Mouse (Mus musculus): ENCODE data around the gene Ncoa1. TPM values are rescaled to one million over a fixed set of nuclear protein-coding genes. Genes with fewer than 3 reads are reported as not detected.
"Not testable (repeated sequence)": the region's sequence is repeated elsewhere in the genome, so short reads cannot be mapped to it uniquely, and the experiment has no call there.

Ncoa1 gene
- total RNA-seq, 1 experiment from 2014 or later = 50.9 TPM

DNA sequence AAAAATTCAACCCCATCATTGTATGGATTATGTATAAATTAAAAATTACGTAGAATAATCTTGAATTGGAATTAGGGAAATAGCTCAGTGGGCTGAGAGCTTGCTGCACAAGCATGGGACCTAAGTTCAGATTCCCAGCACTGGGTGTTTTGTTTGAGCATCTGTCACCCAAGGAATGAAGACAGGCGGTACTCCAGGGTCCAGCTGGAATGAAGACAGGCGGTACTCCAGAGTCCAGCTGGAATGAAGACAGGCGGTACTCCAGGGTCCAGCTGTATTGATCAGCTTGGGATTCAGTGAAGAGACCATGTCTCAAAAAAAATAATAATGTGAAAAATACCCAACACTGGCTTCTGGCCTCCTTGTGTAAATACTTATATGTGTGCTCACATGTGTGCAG, 58.2 kb downstream of the Ncoa1 start:
- no peak for ATAC-seq (ENCODE audit: extremely low read depth, insufficient number of reproducible peaks, low FRiP score, poor library complexity, severe bottlenecking)

DNA sequence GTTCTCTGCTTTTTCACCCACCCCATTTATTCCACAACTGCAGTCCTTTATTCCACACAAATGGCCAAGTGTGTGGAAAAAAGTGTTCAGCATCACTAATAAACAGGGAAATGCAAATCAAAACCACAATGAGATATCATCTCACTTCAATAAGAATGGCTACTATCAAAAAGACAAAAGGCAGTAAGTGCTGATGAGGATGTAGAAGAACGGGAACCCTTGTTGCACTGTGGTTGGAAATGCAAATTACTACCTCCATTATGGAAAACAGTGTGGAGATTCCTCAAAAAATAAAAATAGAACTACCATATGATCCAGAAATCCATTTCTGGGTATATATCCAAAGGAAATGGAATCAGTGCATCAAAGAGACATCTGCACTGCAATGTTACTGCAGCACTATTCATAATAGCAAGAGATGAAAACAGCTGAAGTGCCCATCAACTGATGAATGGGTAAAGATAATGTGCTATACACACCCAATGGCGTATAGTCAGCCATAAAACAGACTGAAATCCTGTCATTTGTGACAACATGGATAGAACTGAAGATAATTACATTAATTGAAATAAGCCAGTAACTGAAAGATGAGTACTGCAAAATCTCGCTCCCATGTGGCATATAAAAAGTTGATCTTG, 59.2 kb downstream of the Ncoa1 start:
- ATAC-seq (ENCODE audit: extremely low read depth, insufficient number of reproducible peaks, low FRiP score, poor library complexity, severe bottlenecking) = no peak

DNA sequence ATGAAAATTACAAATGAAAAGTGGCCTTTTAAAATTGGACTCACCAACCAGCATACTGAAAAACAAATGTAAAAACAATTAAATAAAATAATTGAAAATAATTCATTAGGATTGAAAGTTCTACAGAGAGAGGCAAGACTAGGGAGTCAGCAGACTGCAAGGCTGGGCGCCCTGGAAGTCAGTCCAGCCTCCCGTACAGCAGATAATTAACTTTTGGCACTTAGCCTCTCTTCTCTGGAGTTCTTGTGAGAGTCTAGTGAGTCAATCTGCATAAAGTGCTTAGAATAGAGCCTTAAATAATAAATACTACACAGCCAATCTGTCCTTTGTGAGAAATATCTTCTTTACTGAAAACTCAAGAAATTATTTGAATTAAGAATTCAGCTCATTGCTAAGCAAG, 69.9 kb downstream of the Ncoa1 start:
- no peak for ATAC-seq (ENCODE audit: extremely low read depth, insufficient number of reproducible peaks, low FRiP score, poor library complexity, severe bottlenecking)

DNA sequence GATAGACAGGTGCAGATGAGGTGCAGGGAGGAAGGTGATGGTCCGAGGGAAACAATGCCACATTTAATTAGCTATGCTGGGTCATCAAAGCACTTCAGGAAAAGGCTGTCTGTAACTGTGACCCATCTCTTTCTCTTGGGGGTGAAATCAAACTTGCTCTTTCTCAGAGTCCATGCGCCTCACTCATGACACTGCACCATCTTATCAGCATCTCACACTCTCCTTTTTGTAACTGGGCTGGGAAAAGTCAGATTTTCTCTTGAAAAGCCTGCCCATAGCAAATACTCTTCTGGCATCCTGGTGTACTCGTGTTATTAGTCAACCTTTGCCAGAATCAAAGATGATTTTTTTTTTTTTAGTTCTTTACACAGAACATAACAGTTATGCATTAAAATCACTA, 70.8 kb downstream of the Ncoa1 start:
- ATAC-seq (ENCODE audit: extremely low read depth, insufficient number of reproducible peaks, low FRiP score, poor library complexity, severe bottlenecking) = no peak

DNA sequence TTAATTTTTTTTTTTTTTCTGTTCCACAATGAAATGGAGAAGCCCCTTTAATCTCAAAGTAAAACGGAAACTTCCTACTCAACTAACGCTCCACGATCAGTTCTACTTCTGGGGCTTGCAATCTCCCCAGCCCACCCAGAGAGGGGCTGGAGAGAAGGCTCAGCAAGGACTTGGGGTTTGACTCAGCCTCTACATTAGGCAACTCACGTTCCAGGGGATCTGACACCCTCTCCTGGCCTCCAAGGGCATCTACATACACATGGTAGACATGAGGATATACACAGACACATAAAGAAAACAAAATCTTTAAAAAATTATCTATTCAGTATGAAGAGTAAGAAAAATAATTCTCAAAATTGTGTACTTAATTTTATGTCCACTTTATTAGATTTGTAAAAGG, 73.8 kb downstream of the Ncoa1 start:
- ATAC-seq (ENCODE audit: extremely low read depth, insufficient number of reproducible peaks, low FRiP score, poor library complexity, severe bottlenecking) = no peak

DNA sequence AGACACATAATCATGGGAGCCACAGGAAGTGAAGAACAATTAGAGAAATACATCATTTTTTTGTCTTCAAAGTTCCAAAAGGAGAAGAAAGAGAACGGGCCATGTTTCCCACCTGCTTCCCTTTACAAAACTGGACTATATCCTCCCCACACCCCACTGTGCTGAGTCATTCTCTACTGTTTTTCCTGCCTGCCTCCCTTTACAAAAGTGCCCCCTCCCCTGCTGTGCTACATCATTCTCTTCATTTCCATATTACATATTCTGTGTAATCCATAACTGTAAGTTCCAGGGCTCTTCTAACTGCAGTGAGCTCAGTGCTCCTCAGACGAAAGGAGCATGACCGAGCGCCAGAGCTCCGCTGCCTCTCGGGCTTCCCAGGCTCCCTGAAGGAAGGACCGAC, 80.8 kb downstream of the Ncoa1 start:
- ATAC-seq (ENCODE audit: extremely low read depth, insufficient number of reproducible peaks, low FRiP score, poor library complexity, severe bottlenecking) = no peak

DNA sequence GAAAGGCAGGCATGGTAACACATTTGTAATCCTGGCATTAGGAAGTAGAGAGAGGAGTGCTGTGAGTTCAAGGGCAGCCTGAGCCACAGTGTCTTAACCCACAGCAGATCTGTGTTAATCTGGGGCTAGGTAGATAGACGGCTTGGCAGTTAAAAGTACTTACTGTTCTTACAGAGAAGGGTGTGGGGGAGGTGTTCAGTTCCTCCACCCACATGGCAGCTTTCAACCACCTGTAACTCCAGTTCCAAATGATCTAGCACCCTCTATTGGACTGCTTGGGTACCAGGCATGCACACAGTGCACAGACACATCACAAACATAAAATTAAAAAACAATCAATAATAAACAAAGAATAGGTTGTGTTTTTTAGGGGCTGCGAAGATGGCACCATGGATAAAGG, 84.4 kb downstream of the Ncoa1 start:
- ATAC-seq (ENCODE audit: extremely low read depth, insufficient number of reproducible peaks, low FRiP score, poor library complexity, severe bottlenecking) = no peak

DNA sequence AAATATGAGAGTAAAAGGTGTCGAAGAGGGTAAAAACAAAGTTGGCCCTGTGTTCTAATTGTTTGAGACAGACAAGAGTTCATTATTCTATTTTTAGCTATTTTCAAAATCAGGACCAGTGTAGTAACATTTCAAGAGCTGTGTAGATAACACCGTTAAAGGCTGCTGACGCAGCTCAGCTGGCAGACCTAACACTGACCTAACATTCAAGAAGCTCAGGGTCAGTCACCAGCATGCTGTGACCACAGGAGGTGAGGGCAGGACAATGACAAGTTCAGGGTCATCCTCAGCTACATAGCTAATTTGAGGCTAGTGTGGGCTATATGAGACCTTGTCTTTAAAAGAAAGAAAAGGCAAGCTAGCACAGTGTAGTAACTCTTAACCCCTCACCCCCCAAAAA, 84.9 kb downstream of the Ncoa1 start:
- ATAC-seq (ENCODE audit: extremely low read depth, insufficient number of reproducible peaks, low FRiP score, poor library complexity, severe bottlenecking) = no peak

DNA sequence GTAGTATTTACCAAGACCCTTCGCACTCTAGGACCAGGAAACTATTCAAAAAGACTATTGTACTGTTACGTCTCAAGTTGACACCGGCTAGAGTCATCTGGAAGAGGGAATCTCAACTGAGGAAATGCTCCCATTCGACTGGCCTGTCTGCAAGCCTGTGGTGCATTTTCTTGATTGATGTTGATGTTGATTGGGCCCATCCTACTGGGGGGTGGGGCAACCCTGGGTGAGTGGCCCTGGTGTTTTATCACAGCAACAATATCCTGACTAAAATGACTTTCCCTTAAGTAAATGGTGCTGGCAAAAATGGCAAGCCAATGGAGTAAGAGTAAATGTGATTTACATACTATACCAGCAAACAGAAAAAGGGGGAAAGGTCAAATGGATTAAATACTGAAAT, 85.7 kb downstream of the Ncoa1 start:
- no peak for ATAC-seq (ENCODE audit: extremely low read depth, insufficient number of reproducible peaks, low FRiP score, poor library complexity, severe bottlenecking)

DNA sequence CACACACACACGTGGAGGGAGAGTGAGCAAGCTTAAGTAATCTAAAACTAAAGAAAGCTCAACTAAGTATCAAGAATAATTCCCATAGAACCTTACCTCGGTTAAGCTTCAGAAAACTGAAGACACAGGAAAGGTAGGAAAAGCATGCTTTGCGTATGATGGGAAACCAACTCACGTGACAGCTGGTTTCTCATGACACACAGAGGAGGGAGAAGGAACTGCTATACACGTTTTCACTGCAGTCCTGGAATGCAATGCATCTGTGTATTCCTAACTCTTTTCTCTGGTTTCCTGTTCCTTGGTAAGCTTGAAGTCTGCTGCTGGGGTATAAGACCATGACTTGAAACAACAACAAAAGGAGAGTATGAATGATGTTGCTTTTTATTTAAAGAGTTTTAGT, 86.3 kb downstream of the Ncoa1 start:
- no peak for ATAC-seq (ENCODE audit: extremely low read depth, insufficient number of reproducible peaks, low FRiP score, poor library complexity, severe bottlenecking)

DNA sequence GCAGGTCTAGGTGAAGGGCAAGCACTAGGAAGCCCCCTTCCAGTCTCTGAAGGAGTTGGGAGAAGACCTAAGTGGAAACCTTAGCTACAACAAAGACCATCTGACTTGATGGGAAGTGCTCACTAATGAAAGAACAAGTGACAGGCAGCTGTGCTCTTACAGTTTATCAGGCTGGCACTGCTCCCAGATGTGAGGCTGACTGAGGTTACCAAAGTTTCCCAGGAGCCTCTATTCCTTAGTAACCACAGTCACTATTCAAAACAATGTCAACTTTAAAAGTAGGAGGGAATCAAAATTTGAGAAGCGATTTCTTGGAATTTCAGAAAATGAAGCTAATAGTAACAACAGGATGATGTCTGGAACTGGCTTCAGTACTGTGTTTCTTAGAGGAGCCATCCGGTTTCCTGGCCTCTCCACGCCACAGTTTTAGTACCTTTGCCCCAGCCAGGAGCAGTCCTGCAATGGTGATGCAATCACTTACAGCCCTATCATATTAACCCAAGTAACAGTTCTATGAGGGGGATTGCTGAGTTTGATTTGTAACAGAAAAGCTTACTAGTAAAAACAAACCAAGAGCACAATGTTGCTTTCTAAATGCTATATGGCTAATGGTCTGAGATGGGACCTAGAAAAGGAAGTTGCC, 90.8 kb downstream of the Ncoa1 start:
- ATAC-seq (ENCODE audit: extremely low read depth, insufficient number of reproducible peaks, low FRiP score, poor library complexity, severe bottlenecking) = no peak

DNA sequence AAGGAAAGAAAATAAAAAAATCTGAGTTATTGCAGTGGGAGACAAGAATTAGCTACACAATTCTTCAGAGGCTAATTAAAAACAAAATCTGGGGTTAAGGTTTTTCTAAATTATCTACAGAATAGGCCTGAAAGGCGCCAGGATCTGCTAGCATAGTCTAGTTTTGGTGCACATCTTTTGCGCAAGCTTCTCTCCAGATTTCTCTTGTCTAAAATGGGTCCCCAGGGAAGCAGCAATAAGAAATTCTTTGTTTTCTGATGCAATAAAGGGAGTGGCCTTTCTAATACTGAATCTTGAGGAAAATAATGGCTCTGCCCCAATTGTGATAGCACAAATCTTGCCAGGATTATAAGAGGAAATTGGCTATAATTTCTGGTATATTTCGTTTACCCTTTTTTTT, 93.9 kb downstream of the Ncoa1 start:
- ATAC-seq (ENCODE audit: extremely low read depth, insufficient number of reproducible peaks, low FRiP score, poor library complexity, severe bottlenecking) = no peak

DNA sequence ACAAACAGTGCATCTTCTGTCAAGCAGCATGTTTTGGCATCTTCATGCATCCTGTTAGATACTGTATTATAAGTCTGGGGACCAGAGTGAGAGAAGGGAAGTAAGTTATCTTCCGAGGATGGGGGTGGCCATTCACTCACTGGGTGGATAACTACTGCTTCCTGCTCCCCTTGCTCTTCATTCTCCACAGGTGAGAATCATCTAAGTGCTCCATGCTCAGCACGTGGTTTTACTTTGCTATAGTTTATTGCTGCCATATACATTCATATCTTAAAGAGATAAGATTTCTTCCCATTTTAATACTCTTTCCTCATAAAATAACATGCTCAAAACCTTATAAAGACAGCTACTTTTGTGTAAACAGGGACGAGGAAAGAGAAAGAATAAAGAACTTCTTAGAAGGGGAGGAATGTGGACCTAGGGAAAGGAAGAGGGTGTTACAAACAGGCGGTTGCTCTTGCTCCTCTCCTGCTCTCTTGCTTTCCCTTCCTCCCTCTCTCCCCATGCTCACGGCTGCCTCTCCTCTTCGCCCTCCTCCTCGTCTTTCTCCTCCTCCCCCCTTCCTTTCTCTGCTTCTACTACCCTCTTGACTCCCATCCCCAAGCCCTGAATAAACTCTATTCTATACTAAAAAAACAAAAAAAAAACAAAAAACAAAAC, 97.6 kb downstream of the Ncoa1 start:
- ATAC-seq (ENCODE audit: extremely low read depth, insufficient number of reproducible peaks, low FRiP score, poor library complexity, severe bottlenecking) = no peak

DNA sequence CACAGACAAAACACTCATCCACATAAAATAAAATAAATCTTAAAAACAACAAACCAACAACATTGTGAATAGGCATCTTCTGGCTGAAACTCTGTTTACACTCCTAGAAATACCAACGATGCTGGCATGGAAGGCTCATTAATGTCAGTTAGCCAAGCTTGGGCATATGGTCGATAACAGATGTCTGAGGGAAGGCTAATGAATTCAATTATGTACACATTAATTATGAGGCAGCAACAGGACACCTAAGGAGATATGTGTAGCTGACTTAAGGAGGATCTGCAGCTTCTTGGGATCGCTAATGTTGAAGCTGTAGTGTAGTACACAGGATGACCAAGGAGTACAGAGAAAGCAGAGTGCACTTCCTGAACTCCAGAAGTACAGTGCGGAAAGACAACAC, 100.5 kb downstream of the Ncoa1 start:
- ATAC-seq (ENCODE audit: extremely low read depth, insufficient number of reproducible peaks, low FRiP score, poor library complexity, severe bottlenecking) = no peak

DNA sequence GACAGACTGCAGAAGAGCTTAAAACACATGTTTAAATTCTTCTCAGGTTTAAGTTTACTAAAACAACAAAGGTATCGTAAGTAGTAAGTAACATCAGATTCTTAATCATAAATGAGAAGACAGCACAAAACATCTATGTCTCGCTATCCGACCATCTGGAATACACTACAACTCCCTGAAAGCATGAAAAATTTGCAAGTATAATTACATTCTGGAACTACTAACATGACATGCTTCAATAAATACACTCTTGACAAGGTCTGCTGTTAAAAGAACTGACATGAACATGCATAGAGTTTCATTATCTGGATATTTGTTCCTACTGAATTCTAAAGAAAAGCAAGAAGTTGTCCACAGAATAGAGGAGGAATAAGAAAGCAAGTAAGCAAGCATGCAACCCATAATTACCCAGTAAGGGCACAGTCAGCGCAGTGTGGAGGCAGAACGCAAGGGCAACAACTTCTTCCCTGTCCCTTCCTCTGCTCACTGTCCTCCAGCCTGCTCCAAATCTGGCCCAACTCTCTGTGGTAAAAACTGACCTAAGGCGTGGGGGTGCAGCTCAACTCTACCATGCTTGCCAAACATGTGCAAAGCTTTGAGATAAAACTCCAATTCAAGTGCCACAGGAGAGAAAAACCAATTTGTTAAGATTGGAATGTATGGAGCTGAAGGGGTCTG, 102.0 kb downstream of the Ncoa1 start:
- no peak for ATAC-seq (ENCODE audit: extremely low read depth, insufficient number of reproducible peaks, low FRiP score, poor library complexity, severe bottlenecking)

DNA sequence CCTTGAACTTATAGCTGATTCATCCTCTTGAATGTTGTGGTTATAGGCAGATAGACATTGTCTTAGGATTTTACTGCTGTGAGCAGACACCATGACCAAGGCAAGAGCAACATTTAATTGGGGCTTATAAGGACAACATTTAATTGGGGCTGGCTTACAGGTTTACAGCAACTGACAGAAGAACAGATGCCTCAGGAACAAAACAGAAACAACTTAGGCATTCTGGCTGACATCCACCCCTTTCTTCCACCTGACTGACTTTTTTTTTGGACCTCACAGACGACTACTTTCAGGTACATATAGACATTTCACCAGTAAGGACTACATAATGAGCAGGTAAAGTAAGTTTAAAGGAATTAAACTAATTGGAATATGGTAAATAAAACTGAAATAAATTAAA, 105.6 kb downstream of the Ncoa1 start:
- no peak for ATAC-seq (ENCODE audit: extremely low read depth, insufficient number of reproducible peaks, low FRiP score, poor library complexity, severe bottlenecking)

DNA sequence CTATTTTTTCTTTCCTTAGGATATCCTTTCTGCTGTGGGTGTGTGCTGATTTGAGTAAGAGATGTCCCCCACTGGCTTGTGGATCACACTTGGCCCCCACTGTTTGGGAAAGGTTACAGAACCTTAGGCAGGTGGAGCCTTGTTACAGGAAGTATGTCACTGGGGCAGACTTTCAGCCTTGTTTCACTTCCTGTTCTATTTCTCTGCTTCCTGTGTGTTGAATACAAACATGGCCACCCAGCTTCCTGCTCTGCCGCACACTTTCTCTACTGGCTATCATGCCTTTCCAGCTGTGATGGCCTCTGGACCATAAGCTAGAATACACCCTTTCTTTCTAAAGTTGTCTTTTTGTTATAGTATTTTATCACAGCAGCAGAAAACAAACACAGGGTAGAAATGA, 111.0 kb downstream of the Ncoa1 start:
- peak; percentile 84 for ATAC-seq (ENCODE audit: extremely low read depth, insufficient number of reproducible peaks, low FRiP score, poor library complexity, severe bottlenecking)

DNA sequence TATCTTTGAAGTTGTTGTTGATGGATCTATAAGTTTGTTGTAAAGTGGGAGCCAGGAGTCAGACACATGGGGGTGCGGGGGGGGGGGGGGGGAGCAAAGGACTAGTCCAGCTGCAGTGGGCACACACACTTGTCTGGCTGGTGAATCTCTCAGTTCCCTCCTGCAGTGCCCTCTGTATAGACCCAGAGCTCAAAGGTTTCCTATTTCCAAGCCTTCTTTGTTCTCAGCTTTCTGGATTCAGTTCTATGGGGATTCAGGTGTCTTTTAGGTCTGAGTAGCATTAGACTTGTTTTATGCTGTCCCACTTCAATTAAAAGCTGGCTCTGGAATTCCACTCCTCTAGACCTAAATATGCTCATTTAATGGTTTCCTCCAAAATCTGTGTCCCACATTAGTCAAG, 117.5 kb downstream of the Ncoa1 start:
- ATAC-seq (ENCODE audit: extremely low read depth, insufficient number of reproducible peaks, low FRiP score, poor library complexity, severe bottlenecking) = no peak

DNA sequence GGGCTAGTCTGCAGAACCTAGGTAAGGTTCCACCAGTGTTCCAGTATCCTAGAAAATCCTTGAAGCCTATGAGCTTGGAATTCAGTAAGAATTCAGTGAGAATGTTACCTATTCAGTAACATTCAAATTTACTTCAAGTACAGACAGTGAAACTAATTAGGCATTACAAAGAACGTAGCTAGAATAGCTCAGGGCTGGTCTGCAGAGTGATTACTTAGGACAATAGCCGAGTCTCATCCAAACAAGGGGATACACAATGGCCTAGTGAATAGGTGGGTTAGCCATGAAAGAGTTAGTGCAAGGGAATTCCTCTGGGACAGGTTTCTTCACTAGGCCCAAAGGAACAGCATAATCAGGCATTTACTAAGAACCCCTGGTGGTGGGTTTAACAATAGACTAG, 118.3 kb downstream of the Ncoa1 start:
- not testable (repeated sequence) for ATAC-seq (ENCODE audit: extremely low read depth, insufficient number of reproducible peaks, low FRiP score, poor library complexity, severe bottlenecking)

DNA sequence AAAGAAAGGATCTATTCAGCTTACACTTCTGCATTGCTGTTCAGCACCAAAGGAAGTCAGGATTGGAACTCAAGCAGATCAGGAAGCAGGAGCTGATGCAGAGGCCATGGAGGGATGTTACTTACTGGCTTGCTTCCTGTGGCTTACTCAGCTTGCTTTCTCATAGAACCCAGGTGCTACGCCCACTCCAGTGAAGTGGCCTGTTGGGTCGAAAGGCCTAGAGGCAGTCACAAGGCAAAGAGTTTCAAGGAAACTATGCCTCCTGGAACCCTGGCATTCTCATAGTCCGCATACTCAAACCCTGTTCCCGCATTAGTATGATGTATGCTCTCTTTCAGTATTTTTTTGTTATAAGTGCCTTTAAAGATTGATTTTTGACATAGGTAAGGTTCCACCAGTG, 118.9 kb downstream of the Ncoa1 start:
- ATAC-seq (ENCODE audit: extremely low read depth, insufficient number of reproducible peaks, low FRiP score, poor library complexity, severe bottlenecking) = no peak
